Mouse (Mus musculus) kidney, postnatal 0 days (tissue): ENCODE data around the gene 1700057G04Rik. TPM values are rescaled to one million over a fixed set of nuclear protein-coding genes. Genes with fewer than 3 reads are reported as not detected.
A peak's percentile ranks its signal among the peaks of the same experiment; 100 is the strongest.

Source experiments
- ATAC-seq: fragments of 200-750 bp; cut with Nextera tagmentation; replicated peaks from 2 replicates; pipeline ENCODE4 v1.8.0; 2017; ENCODE audit warnings: low read depth, moderate number of reproducible peaks, moderate TSS enrichment, moderate library complexity; ENCODE audit not compliant: low FRiP score
- DNase-seq: peaks from one replicate; pipeline ENCODE4 v3.0.0-alpha.2; 2016; ENCODE audit warnings: low spot score
- H3K27ac ChIP-seq: fragments of 300-500 bp; sonication (generic); 2 replicates; pipeline ENCODE4 v1.5.1; 2014; ENCODE audit warnings: mild to moderate bottlenecking
- H3K27me3 ChIP-seq: fragments of 300-500 bp; sonication (generic); 2 replicates; pipeline ENCODE4 v1.6.1; 2014; ENCODE audit warnings: low read length, mixed read lengths; ENCODE audit not compliant: insufficient read depth
- H3K36me3 ChIP-seq: fragments of 300-500 bp; sonication (generic); 2 replicates; pipeline ENCODE4 v1.6.1; 2014; ENCODE audit warnings: low read length, mixed read lengths; ENCODE audit not compliant: insufficient read depth
- H3K4me1 ChIP-seq: fragments of 300-500 bp; sonication (generic); replicated peaks from 2 replicates; pipeline ENCODE4 v1.6.1; 2014; ENCODE audit warnings: antibody characterized with exemption, low read length, mixed read lengths; ENCODE audit not compliant: insufficient read depth
- H3K4me2 ChIP-seq: fragments of 300-500 bp; sonication (generic); 2 replicates; pipeline ENCODE4 v1.6.1; 2014; ENCODE audit warnings: mild to moderate bottlenecking, low read length, moderate library complexity, mixed read lengths
- H3K4me3 ChIP-seq: fragments of 300-500 bp; sonication (generic); replicated peaks from 2 replicates; pipeline ENCODE4 v1.5.1; 2014; ENCODE audit warnings: low read depth, low read length
- H3K9ac ChIP-seq: fragments of 300-500 bp; sonication (generic); 2 replicates; pipeline ENCODE4 v1.6.1; 2014; ENCODE audit warnings: low read depth, low read length
- H3K9me3 ChIP-seq: fragments of 300-500 bp; sonication (generic); replicated peaks from 2 replicates; pipeline ENCODE4 v1.6.1; 2016; ENCODE audit warnings: low read length, inconsistent platforms, mixed read lengths
- CTCF ChIP-seq: IDR thresholded peaks from 2 replicates; pipeline ENCODE4 v1.5.1; 2016; ENCODE audit warnings: antibody characterized with exemption, low read depth, mild to moderate bottlenecking, moderate library complexity
- WGBS: fragments of 180-500 bp; shearing (Covaris S2); extraction: QIAGEN DNeasy Blood & Tissue Kit; methylation state at CpG from one replicate; pipeline ENCODE4 v1.1.7; 2014; 5-methylcytosine and 5-hydroxymethylcytosine counted together
- polyA plus RNA-seq: library from polyadenylated mRNA; unstranded; fragments of >200 nt; fragmentation: Nextera tagmentation; extraction: Ambion mirVana; gene quantifications from 2 replicates; pipeline ENCODE4 v1.2.1, GENCODE M21; 2015

The 1700057G04Rik gene
- polyA plus RNA-seq, 1 experiment from 2014 or later, result 0.30 TPM

DNA sequence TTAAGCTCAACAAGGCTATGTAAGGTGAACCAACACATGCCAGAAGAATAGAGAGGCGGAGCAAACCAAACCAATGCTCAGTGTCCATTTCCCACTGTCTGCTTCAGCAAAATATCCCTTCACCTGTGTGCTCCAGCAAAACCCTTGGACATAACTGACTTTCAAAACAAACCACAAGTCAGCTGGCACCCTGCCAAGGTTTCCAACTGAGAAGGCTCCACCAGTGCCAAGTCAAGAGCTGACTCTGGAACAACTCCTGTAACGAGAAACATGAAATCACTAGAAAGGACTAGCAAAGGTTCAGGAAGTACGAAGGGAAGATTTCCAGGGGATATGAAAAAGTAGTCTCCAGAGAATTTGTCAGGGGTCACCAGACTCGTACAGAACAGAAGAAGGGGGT, 38.2 kb upstream of the 1700057G04Rik start:
- Histone ChIP-seq H3K27ac (no peak overlapping the region), H3K9me3 (no peaks in the 10 kb centered on the region), H3K4me1 (peaks cover 15% of the 10 kb centered on the region), H3K27me3 (no peaks in the 10 kb centered on the region), H3K9ac (no peak overlapping the region), H3K36me3 (peaks cover 10% of the 10 kb centered on the region; the same call in 1 of the 2 replicates), H3K4me2 (no peak overlapping the region), H3K4me3 (no peak overlapping the region)
- TF ChIP-seq CTCF, result no peak
- DNase-seq (peak; percentile 52), ATAC-seq (no peak)
- WGBS, result 35% methylated on average over 4 of the region's 4 CpGs

DNA sequence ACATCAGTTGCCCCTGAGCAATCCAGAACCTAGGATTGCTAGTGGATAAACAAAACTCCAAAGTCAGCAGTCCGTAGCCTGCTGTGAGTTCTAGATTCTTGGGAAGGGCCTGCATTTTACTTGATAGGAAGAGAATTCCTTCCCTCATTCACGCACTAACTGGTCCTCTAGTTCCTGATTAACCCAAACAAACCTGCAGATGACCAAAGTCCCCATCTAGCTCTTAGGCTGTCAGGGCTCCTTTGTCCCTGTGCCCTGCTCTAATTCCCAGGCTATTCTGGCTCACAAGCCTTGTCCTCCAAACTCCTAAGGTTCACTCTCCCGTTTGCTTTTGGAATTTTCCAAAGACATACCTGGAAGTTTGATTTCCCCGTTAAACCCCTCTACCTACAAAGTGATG, 36.5 kb upstream of the 1700057G04Rik start:
- WGBS, result 76% methylated on average over 4 of the region's 4 CpGs
- no peak for DNase-seq
- H3K36me3 ChIP-seq, result peaks cover 10% of the 10 kb centered on the region; the same call in 1 of the 2 replicates
- no peak overlapping the region for H3K9ac ChIP-seq
- H3K9me3 ChIP-seq, result no peaks in the 10 kb centered on the region
- H3K4me1 ChIP-seq, result peaks cover 17% of the 10 kb centered on the region
- H3K27me3 ChIP-seq, result no peaks in the 10 kb centered on the region
- no peak overlapping the region for H3K4me3 ChIP-seq
- no peak for ATAC-seq
- no peak for TF ChIP-seq CTCF
- H3K4me2 ChIP-seq, result no peak overlapping the region
- peak overlapping the region; percentile 94 for H3K27ac ChIP-seq

DNA sequence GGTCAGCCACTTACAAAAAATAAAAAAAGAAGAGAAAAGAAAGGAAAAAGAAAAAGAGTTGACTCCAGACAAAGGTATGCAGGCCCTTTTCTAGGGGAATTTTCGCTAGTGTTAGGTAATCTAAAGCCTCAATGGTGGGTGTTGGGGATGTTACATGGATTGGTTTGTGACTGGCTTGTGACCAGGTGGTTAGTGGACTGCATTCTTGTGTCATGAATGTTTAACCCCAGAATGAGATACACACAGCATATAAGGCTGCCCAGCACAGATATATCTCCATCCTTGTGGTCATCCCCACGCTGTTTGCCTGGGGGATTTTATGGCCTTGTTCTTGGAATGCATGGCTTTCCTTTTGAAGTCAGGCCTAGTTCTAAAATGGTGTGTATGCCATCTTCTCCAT, 35.9 kb upstream of the 1700057G04Rik start:
- Histone ChIP-seq H3K27ac (peak overlapping the region; percentile 94), H3K9me3 (no peaks in the 10 kb centered on the region)

DNA sequence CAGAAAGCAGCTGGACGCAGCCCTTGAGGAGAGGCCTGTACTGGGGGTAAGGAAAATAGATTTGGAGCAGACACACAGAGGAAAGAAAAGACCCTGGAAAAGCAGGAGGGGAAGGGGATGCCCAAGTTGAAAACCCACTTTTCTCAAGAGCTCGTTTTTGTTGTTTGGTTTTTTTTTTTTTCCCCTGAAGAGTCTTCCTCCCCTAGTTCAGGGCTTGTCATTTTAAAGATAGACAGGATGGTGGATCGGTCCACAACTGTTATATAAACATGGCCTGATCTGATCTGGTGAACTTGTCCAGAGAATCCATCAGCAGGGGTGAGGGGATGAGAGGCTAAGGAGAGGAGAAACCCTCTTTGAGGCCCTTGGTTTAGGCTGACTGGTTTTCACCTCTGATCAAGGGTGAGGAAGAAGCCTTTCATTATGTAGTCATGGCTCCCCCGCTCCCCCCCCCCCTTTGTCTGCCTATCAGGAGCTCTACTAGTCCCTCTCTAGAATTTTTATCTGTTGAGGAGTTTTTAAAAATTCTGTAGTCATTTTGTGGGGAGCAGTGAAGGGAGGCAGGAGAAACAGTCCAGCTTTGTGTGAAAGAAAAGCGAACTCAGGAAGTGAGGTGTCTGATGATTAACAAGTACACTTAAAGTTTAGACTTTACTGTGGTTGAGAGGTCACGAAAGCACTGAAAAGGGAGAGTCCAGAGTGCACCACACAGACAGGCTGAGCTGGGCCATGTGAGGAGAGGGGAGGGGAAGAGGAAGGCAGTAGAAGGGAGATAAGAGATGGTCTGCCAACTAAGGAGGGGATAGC, 35.0 kb upstream of the 1700057G04Rik start:
- peak; percentile 86 for DNase-seq
- Histone ChIP-seq H3K4me1 (peaks cover 17% of the 10 kb centered on the region), H3K27ac (peak overlapping the region; percentile 94), H3K27me3 (no peaks in the 10 kb centered on the region), H3K9me3 (no peaks in the 10 kb centered on the region), H3K9ac (no peak overlapping the region), H3K4me2 (no peak overlapping the region), H3K4me3 (no peak overlapping the region), H3K36me3 (peaks cover 10% of the 10 kb centered on the region; the same call in 1 of the 2 replicates)
- 28% methylated on average over 6 of the region's 6 CpGs for WGBS
- ATAC-seq, result peak; percentile 83
- no peak for TF ChIP-seq CTCF

More for the DNA sequence above, 35.9 kb upstream of the 1700057G04Rik start:
- no peak for TF ChIP-seq CTCF
- peaks cover 17% of the 10 kb centered on the region for H3K4me1 ChIP-seq
- H3K4me2 ChIP-seq, result no peak overlapping the region
- no peaks in the 10 kb centered on the region for H3K27me3 ChIP-seq
- ATAC-seq (0 out of 2 replicates have a peak, but pooled peaks have one; percentile 23), DNase-seq (no peak)
- peaks cover 10% of the 10 kb centered on the region; the same call in 1 of the 2 replicates for H3K36me3 ChIP-seq
- no peak overlapping the region for H3K9ac ChIP-seq
- no peak overlapping the region for H3K4me3 ChIP-seq
- WGBS, result 78% methylated on average over 2 of the region's 2 CpGs

DNA sequence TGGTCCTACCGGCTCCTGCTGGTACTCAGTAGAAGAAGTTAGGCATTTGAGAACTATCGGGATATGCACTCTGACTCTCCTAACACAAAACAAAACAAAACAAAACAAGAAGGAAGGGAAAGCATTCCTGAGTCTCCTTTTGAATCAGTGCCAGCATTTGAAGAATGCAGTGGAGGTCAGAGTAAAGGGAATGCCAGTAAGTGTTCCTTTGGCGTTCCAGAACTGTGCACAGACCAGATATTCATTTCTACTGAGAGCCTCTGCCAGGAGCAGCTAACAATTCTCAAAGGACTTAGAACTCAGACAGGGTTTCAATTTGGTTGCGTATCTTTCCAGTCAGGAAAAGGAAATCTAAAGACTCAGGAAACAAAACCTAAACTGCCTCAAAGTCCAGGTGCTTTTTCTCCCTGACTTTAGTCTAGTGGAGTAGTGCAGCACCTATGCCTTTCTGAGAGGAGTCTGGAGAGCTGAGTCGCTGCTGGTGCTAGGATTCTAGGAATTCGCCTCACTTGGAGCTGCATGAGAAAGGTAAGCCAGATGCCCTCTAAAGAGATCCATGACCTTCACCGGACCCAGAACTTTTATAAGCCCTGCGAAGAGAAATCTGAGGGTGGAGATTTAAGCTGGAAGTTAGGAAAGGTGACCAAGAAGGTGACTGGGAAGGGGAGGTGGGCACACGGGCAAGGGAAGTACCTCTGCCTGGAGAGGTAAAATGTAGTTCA, 33.5 kb upstream of the 1700057G04Rik start, which contains the start of gene Plscr2:
Gene Plscr2 (plus strand): TSS at position 117 of the 722 bp plus-strand sequence.
- no peak for TF ChIP-seq CTCF
- H3K4me3 ChIP-seq, result peak within 1 kb of the TSS; percentile 32
- DNase-seq (peak; percentile 94), ATAC-seq (peak; percentile 62; the same call in 1 of the 2 replicates)
- H3K27me3 ChIP-seq, result no peaks in the 10 kb centered on the region
- WGBS, result 26% methylated on average over 9 of the region's 9 CpGs
- peaks cover 17% of the 10 kb centered on the region for H3K4me1 ChIP-seq
- H3K27ac ChIP-seq, result peak within 1 kb of the TSS; percentile 94
- H3K4me2 ChIP-seq, result peak within 1 kb of the TSS; percentile 55
- peak within 1 kb of the TSS; percentile 47 for H3K9ac ChIP-seq
- H3K9me3 ChIP-seq, result no peaks in the 10 kb centered on the region
- H3K36me3 ChIP-seq, result peaks cover 3% of the 10 kb centered on the region; the same call in 1 of the 2 replicates

DNA sequence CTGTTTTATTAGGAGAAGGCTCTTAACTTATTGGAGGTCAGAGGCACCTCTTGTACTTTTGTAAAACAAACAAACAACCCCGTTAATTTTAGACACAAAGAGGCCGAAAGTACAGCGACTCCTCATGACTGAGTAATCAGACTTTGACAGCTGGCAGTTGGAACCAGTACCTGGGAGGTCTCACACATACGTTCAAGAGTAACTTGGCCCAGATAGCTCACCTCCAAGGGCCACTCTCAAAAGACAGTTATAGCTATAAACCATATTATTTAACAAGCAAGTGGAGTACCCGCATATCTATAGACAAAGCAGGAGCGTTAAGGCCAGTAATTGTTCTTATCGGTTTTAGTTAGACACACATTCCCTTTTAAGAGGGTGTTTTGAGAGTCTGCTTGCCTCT, 32.8 kb upstream of the 1700057G04Rik start:
- H3K4me1 ChIP-seq, result peaks cover 17% of the 10 kb centered on the region
- H3K9ac ChIP-seq, result peak overlapping the region; percentile 47
- peak overlapping the region; percentile 32 for H3K4me3 ChIP-seq
- H3K9me3 ChIP-seq, result no peaks in the 10 kb centered on the region
- ATAC-seq (no peak), DNase-seq (peak; percentile 64)
- H3K27ac ChIP-seq, result peak overlapping the region; percentile 94
- no peaks in the 10 kb centered on the region for H3K27me3 ChIP-seq
- no peak for TF ChIP-seq CTCF
- WGBS, result 31% methylated on average over 7 of the region's 7 CpGs
- H3K4me2 ChIP-seq, result peak overlapping the region; percentile 55
- H3K36me3 ChIP-seq, result no peaks in the 10 kb centered on the region
